Mouse (Mus musculus) stomach, postnatal 0 days (tissue): ENCODE results near the gene Cdc42ep3. TPM values are rescaled to one million over a fixed set of nuclear protein-coding genes. Genes with fewer than 3 reads are reported as not detected.

Experiments used
- ATAC-seq: fragments of 200-750 bp; cut with Nextera tagmentation; 2 replicates; pipeline ENCODE4 v1.8.0; 2017; ENCODE audit not compliant: low FRiP score, low TSS enrichment
- DNase-seq: peaks from one replicate; pipeline ENCODE4 v3.0.0-alpha.2; 2016; ENCODE audit warnings: low spot score
- H3K27ac ChIP-seq: fragments of 300-500 bp; sonication (generic); replicated peaks from 2 replicates; pipeline ENCODE4 v1.5.1; 2014; ENCODE audit warnings: mild to moderate bottlenecking, control low read depth
- H3K27me3 ChIP-seq: fragments of 300-500 bp; sonication (generic); 2 replicates; pipeline ENCODE4 v1.6.1; 2014; ENCODE audit warnings: low read length; ENCODE audit not compliant: control insufficient read depth, insufficient read depth
- H3K36me3 ChIP-seq: fragments of 300-500 bp; sonication (generic); 2 replicates; pipeline ENCODE4 v1.6.1; 2014; ENCODE audit warnings: low read length, mixed read lengths; ENCODE audit not compliant: control insufficient read depth, insufficient read depth
- H3K4me1 ChIP-seq: fragments of 300-500 bp; sonication (generic); replicated peaks from 2 replicates; pipeline ENCODE4 v1.6.1; 2014; ENCODE audit warnings: antibody characterized with exemption; ENCODE audit not compliant: control insufficient read depth, insufficient read depth
- H3K4me2 ChIP-seq: fragments of 300-500 bp; sonication (generic); replicated peaks from 2 replicates; pipeline ENCODE4 v1.6.1; 2014; ENCODE audit warnings: low read depth, mild to moderate bottlenecking, control low read depth, moderate library complexity
- H3K4me3 ChIP-seq: fragments of 300-500 bp; sonication (generic); 2 replicates; pipeline ENCODE4 v1.5.1; 2014; ENCODE audit warnings: low read depth, low read length, control low read depth
- H3K9ac ChIP-seq: fragments of 300-500 bp; sonication (generic); 2 replicates; pipeline ENCODE4 v1.6.1; 2014; ENCODE audit warnings: mild to moderate bottlenecking, low read length, control low read depth, mixed read lengths
- H3K9me3 ChIP-seq: fragments of 300-500 bp; sonication (generic); 2 replicates; pipeline ENCODE4 v1.6.1; 2016; ENCODE audit warnings: low read length; ENCODE audit not compliant: control insufficient read depth
- CTCF ChIP-seq: IDR thresholded peaks from 2 replicates; pipeline ENCODE4 v1.5.1; 2016; ENCODE audit warnings: antibody characterized with exemption, low read depth, mild to moderate bottlenecking, moderate library complexity
- EP300 ChIP-seq: optimal IDR thresholded peaks from 2 replicates; pipeline ENCODE3; 2016; ENCODE audit warnings: antibody characterized with exemption
- WGBS: fragments of 180-500 bp; shearing (Covaris S2); extraction: QIAGEN DNeasy Blood & Tissue Kit; methylation state at CpG from one replicate; pipeline ENCODE4 v1.1.7; 2014; 5-methylcytosine and 5-hydroxymethylcytosine counted together
- polyA plus RNA-seq: library from polyadenylated mRNA; unstranded; fragments of >200 nt; fragmentation: Nextera tagmentation; extraction: Ambion mirVana; gene quantifications from 2 replicates; pipeline ENCODE4 v1.2.1, GENCODE M21; 2015

Gene Cdc42ep3
- polyA plus RNA-seq, 1 experiment from 2014 or later: 56.9 TPM

GRCm38 (mm10) chr17:79326868-79327376 lies 28.0 kb downstream of the Cdc42ep3 start:
- DNase-seq (no peak), ATAC-seq (no peak)
- WGBS: 74% methylated on average over 4 of the region's 4 CpGs
- no peaks in the 10 kb centered on the region for H3K36me3 ChIP-seq
- no peaks in the 10 kb centered on the region for H3K27me3 ChIP-seq
- no peak for TF ChIP-seq EP300
- no peak for TF ChIP-seq CTCF
- no peak overlapping the region for H3K4me3 ChIP-seq
- H3K4me2 ChIP-seq: no peak overlapping the region
- H3K27ac ChIP-seq: no peak overlapping the region
- no peak overlapping the region for H3K9ac ChIP-seq
- no peaks in the 10 kb centered on the region for H3K4me1 ChIP-seq
- H3K9me3 ChIP-seq: no peaks in the 10 kb centered on the region

GRCm38 (mm10) chr17:79317085-79317751 lies 37.7 kb downstream of the Cdc42ep3 start:
- Histone ChIP-seq H3K4me3 (no peak overlapping the region), H3K9me3 (no peaks in the 10 kb centered on the region), H3K36me3 (no peaks in the 10 kb centered on the region), H3K4me1 (no peaks in the 10 kb centered on the region), H3K9ac (no peak overlapping the region), H3K27me3 (no peaks in the 10 kb centered on the region), H3K27ac (no peak overlapping the region), H3K4me2 (no peak overlapping the region)
- 36% methylated on average over 12 of the region's 12 CpGs for WGBS
- TF ChIP-seq EP300 (no peak), CTCF (no peak)
- DNase-seq: no peak
- ATAC-seq: 0 out of 2 replicates have a peak, but pooled peaks have one; percentile 24

- no peaks in the 10 kb centered on the region for H3K27me3 ChIP-seq
- H3K4me1 ChIP-seq: no peaks in the 10 kb centered on the region
- no peaks in the 10 kb centered on the region for H3K36me3 ChIP-seq
- no peak overlapping the region for H3K4me3 ChIP-seq
- ATAC-seq: no peak
- no peaks in the 10 kb centered on the region for H3K9me3 ChIP-seq
- no peak overlapping the region for H3K27ac ChIP-seq
- no peak overlapping the region for H3K9ac ChIP-seq
- DNase-seq: no peak
- H3K4me2 ChIP-seq: no peak overlapping the region
- 62% methylated on average over 4 of the region's 4 CpGs for WGBS
- TF ChIP-seq CTCF: no peak
- no peak for TF ChIP-seq EP300
These were observed 39.3 kb downstream of the Cdc42ep3 start for GRCm38 (mm10) chr17:79315415-79316094.

GRCm38 (mm10) chr17:79310465-79310864 lies 44.4 kb downstream of the Cdc42ep3 start:
- Histone ChIP-seq H3K9ac (no peak overlapping the region), H3K36me3 (no peaks in the 10 kb centered on the region), H3K4me1 (no peaks in the 10 kb centered on the region), H3K4me2 (no peak overlapping the region), H3K9me3 (no peaks in the 10 kb centered on the region), H3K27me3 (no peaks in the 10 kb centered on the region), H3K27ac (no peak overlapping the region), H3K4me3 (no peak overlapping the region)
- DNase-seq: no peak
- 94% methylated on average over 1 of the region's 1 CpGs for WGBS
- no peak for TF ChIP-seq CTCF
- no peak for TF ChIP-seq EP300
- no peak for ATAC-seq

GRCm38 (mm10) chr17:79309506-79309905 lies 45.4 kb downstream of the Cdc42ep3 start:
- Histone ChIP-seq H3K4me1 (no peaks in the 10 kb centered on the region), H3K4me3 (no peak overlapping the region), H3K4me2 (no peak overlapping the region), H3K27me3 (no peaks in the 10 kb centered on the region), H3K9ac (no peak overlapping the region), H3K27ac (no peak overlapping the region), H3K36me3 (no peaks in the 10 kb centered on the region), H3K9me3 (no peaks in the 10 kb centered on the region)
- 98% methylated on average over 1 of the region's 1 CpGs for WGBS
- no peak for ATAC-seq
- DNase-seq: no peak
- TF ChIP-seq EP300 (no peak), CTCF (no peak)

GRCm38 (mm10) chr17:79305644-79306043 lies 49.2 kb downstream of the Cdc42ep3 start:
- H3K27me3 ChIP-seq: no peaks in the 10 kb centered on the region
- WGBS: 72% methylated on average over 7 of the region's 7 CpGs
- no peak for ATAC-seq

More at GRCm38 (mm10) chr17:79305644-79306043, 49.2 kb downstream of the Cdc42ep3 start:
- Histone ChIP-seq H3K27ac (no peak overlapping the region), H3K9me3 (no peaks in the 10 kb centered on the region), H3K36me3 (no peaks in the 10 kb centered on the region), H3K9ac (no peak overlapping the region), H3K4me1 (no peaks in the 10 kb centered on the region), H3K4me3 (no peak overlapping the region), H3K4me2 (no peak overlapping the region)
- DNase-seq: no peak
- TF ChIP-seq CTCF: no peak
- TF ChIP-seq EP300: no peak
